Mouse (Mus musculus) frontal cortex, postnatal 14 days (tissue): ENCODE results near the gene Btnl2.

Source experiments
- DNase-seq, 2 experiments: peaks; one replicate each; pipeline ENCODE4 v3.0.0; 2022; ENCODE audit warnings: low spot score in 2 of 2

The Btnl2 gene

DNA sequence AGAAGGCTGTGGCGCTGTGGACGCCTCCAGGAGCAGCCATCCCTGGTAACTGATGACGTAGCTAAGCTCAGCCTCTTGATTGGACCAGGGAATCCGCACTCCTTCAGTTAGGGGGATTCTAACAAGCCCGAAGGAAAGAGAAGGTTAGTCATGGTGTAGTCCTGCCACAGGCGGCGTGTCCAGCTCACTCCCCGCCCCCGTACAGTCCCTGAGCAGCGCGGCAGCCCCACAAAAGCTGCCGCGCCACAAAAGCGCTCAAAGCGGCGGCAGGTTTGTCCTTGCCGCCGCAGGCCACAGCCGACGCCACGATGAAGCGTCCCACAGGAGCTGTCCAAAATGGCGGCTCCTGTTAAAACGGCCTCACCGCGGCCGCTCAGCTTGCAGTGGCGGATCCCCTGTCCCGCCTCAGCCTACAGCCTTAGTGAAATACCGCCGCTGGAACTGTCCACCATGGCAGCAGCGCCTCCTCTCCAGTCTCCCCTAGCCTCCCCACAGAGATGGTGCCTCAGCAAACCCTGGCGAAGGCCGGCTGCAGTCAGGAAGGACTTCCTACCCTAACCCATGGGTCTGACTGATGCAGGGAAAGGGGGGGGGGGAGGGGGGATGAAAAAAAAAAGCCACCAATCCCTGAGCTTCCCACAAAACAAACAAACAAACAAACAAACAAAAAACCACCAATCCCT, 44.2 kb downstream of the Btnl2 start, which contains the start of gene BC051142:
Gene BC051142 (plus strand): TSS at position 110 of the 683 bp plus-strand sequence.
- DNase-seq = peak; percentile 72 to 80

DNA sequence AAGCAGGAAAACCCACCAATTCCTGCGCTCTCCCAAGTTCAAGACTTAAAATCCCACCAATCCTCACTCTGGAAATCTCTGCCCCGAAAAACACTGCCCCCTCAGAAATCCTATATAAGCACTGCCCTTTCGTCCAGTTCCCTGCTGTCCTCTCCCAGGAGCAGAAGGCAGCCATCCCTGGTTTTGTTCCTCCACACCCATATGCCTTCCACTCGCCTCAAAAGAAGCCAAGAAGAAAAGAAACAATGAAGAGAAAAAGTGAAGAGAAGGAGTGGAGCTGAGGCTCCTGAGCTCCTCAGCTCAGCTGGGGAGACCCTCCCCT, 44.7 kb downstream of the Btnl2 start:
- DNase-seq = no peak

DNA sequence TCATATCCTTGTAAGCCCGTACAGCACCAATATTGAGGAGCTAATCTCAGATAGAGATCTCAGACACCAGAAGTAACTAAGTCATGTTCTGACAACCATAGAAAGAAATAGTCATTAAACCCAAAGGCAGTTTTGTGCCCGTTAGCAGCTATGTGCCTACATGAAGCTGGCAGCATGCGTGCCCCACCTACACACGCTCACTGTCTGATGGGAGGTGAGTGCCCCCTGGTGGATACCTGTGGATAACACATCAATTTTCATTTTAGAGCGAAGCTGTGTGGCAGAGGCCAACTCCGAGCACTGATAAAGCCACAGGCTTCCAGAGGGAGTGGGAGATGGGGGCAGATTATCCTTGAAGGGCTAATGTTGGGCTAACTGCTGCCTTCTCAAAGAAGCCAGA, 56.5 kb downstream of the Btnl2 start:
- DNase-seq = peak; percentile 29 to 64
